Mouse (Mus musculus) forebrain, postnatal 0 days (tissue): ENCODE results near the gene Srgap2. TPM values are rescaled to one million over a fixed set of nuclear protein-coding genes. Genes with fewer than 3 reads are reported as not detected.

ENCODE experiments used
- ATAC-seq: fragments of 200-750 bp; cut with Nextera tagmentation; 2 replicates; pipeline ENCODE4 v1.8.0; 2017; ENCODE audit warnings: mild to moderate bottlenecking, moderate library complexity
- DNase-seq: peaks from one replicate; pipeline ENCODE4 v3.0.0-alpha.2; 2015
- H3K27ac ChIP-seq: fragments of 300-500 bp; sonication (generic); 2 replicates; pipeline ENCODE4 v1.5.1; 2014; ENCODE audit warnings: low read depth, mild to moderate bottlenecking, antibody characterized with exemption, low read length, moderate library complexity, mixed read lengths
- H3K27me3 ChIP-seq: fragments of 300-500 bp; sonication (generic); 2 replicates; pipeline ENCODE4 v1.6.1; 2014; ENCODE audit warnings: mild to moderate bottlenecking, low read length, mixed read lengths; ENCODE audit not compliant: insufficient read depth
- H3K36me3 ChIP-seq: fragments of 300-500 bp; sonication (generic); 2 replicates; pipeline ENCODE4 v1.6.1; 2014; ENCODE audit warnings: mild to moderate bottlenecking, moderate library complexity; ENCODE audit not compliant: insufficient read depth
- H3K4me1 ChIP-seq: fragments of 300-500 bp; sonication (generic); 2 replicates; pipeline ENCODE4 v1.6.1; 2014; ENCODE audit warnings: antibody characterized with exemption; ENCODE audit not compliant: insufficient read depth
- H3K4me2 ChIP-seq: fragments of 300-500 bp; sonication (generic); 2 replicates; pipeline ENCODE4 v1.6.1; 2014; ENCODE audit warnings: low read depth, mild to moderate bottlenecking, moderate library complexity
- H3K4me3 ChIP-seq: fragments of 300-500 bp; sonication (generic); 2 replicates; pipeline ENCODE4 v1.5.1; 2014; ENCODE audit warnings: low read depth, low read length, mixed read lengths
- H3K9ac ChIP-seq: fragments of 300-500 bp; sonication (generic); 2 replicates; pipeline ENCODE4 v1.6.1; 2014; ENCODE audit warnings: mild to moderate bottlenecking
- H3K9me3 ChIP-seq: fragments of 300-500 bp; sonication (generic); 2 replicates; pipeline ENCODE4 v1.6.1; 2016; ENCODE audit warnings: low read length
- CTCF ChIP-seq: sonication (generic); IDR thresholded peaks from 2 replicates; pipeline ENCODE4 v1.5.1; 2016; ENCODE audit warnings: antibody characterized with exemption, control low read depth, low read depth
- WGBS: fragments of 180-500 bp; shearing (Covaris S2); extraction: QIAGEN DNeasy Blood & Tissue Kit; methylation state at CpG from one replicate; pipeline ENCODE4 v1.1.7; 2014; 5-methylcytosine and 5-hydroxymethylcytosine counted together
- microRNA-seq, 2 experiments: library from miRNA; unstranded; fragments of <30 nt; microRNA quantifications; one replicate each; pipeline ENCODE4; 2016
- polyA plus RNA-seq: library from polyadenylated mRNA; unstranded; fragments of >200 nt; fragmentation: Nextera tagmentation; extraction: Ambion mirVana; gene quantifications from 2 replicates; pipeline ENCODE4 v1.2.1, GENCODE M21; 2015
- total RNA-seq: library from RNA; depleted of rRNA; stranded (reverse); fragments of >200 nt; gene quantifications from 2 replicates; pipeline ENCODE4 v1.2.3, GENCODE M21; 2014; rRNA removed

Srgap2 gene
- total and polyA plus RNA-seq, 2 experiments from 2014 or later, result 28.1 to 68.4 TPM

DNA sequence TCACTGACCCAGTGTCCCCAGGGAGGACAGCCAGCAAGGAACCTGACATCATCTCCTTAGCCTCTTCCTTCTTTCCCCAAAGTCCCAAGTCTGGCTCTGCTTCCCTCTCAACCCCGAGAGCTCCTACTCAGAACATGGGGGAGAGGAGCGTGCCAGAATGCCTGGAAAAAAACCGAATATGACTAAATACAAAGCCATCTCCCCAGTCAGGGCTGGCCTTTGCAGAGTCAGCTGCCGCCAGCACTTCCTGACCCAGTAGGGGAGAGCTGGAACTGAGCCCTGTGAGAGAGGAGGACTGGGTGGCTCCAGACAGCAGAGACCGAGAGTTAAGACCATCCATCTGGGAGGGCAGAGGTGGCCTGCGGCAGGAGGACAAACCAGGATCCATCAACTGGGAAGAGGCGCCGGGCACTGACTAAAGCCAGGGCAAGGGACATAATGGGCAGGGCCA lies 288.2 kb downstream of the Srgap2 start:
- peaks cover 2% of the 10 kb centered on the region; the same call in 1 of the 2 replicates for H3K4me1 ChIP-seq
- no peak for TF ChIP-seq CTCF
- H3K4me3 ChIP-seq, result no peak overlapping the region
- WGBS, result 72% methylated on average over 8 of the region's 8 CpGs
- no peak for ATAC-seq
- DNase-seq, result no peak
- no peaks in the 10 kb centered on the region for H3K27me3 ChIP-seq
- no peak overlapping the region for H3K4me2 ChIP-seq
- H3K36me3 ChIP-seq, result no peaks in the 10 kb centered on the region
- H3K27ac ChIP-seq, result no peak overlapping the region
- no peak overlapping the region for H3K9ac ChIP-seq
- no peaks in the 10 kb centered on the region for H3K9me3 ChIP-seq

DNA sequence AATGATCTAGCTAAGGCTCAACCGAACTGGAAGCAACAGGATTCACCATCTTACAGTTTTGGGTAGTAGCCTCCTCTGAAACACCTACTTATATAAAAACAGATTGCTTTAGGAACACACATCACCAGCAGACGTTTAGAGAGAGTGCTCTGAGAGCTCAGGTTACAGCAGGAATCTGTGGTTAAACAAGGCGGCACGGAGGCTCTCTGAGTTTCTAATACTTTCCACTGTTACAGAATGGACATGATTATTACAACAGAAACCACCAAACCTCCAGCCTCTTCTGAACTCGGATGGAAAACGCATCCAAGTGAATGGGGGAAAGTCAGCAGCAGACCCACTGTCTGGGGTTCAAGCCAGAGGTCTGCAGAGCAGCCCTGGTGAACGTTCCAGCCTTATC lies 291.1 kb downstream of the Srgap2 start:
- DNase-seq, result no peak
- Histone ChIP-seq H3K27ac (no peak overlapping the region), H3K9me3 (no peaks in the 10 kb centered on the region), H3K36me3 (no peaks in the 10 kb centered on the region), H3K9ac (no peak overlapping the region), H3K4me2 (no peak overlapping the region), H3K27me3 (no peaks in the 10 kb centered on the region), H3K4me1 (no peaks in the 10 kb centered on the region), H3K4me3 (no peak overlapping the region)
- no peak for ATAC-seq
- no peak for TF ChIP-seq CTCF
- WGBS, result 78% methylated on average over 7 of the region's 7 CpGs

Small RNA genes within 50 kb of the gene (microRNA-seq; reads per million reads assigned to microRNA genes)
- gene Gm24273, result 0 reads per million in 2 experiments

Other genes starting within 250 kb of the Srgap2 start
- gene Ikbke, start 247.7 kb downstream of the Srgap2 start, total RNA-seq, result 1.9 and 2.6 TPM in 2 replicates
- gene Ikbke, start 247.7 kb downstream of the Srgap2 start, polyA plus RNA-seq, result 0.65 and 0.73 TPM in 2 replicates
- gene Fam72a, start 551 bp upstream of the Srgap2 start, total RNA-seq, result 0.38 and 1.5 TPM in 2 replicates
- gene Fam72a, start 551 bp upstream of the Srgap2 start, polyA plus RNA-seq, result 0.86 and 1.2 TPM in 2 replicates
- not detected in 2 replicates for gene Avpr1b, start 71.9 kb upstream of the Srgap2 start, total RNA-seq
- not detected in 2 replicates for gene Avpr1b, start 71.9 kb upstream of the Srgap2 start, polyA plus RNA-seq
- gene Ctse, start 111.0 kb upstream of the Srgap2 start, total RNA-seq, result 0.23 and 0.57 TPM in 2 replicates
- gene Ctse, start 111.0 kb upstream of the Srgap2 start, polyA plus RNA-seq, result 0.08 TPM in 1 of 2 replicates, not detected in the other
- gene Rab7b, start 161.3 kb upstream of the Srgap2 start, total RNA-seq, result 0.29 and 0.85 TPM in 2 replicates
- 1.3 and 1.9 TPM in 2 replicates for gene Rab7b, start 161.3 kb upstream of the Srgap2 start, polyA plus RNA-seq
- 0.08 and 0.67 TPM in 2 replicates for gene Slc26a9, start 216.7 kb upstream of the Srgap2 start, total RNA-seq
- 0.09 and 0.15 TPM in 2 replicates for gene Slc26a9, start 216.7 kb upstream of the Srgap2 start, polyA plus RNA-seq